Mouse (Mus musculus) hindbrain, embryonic 16.5 days (tissue): ENCODE measurements around the gene Slc27a2. TPM values are rescaled to one million over a fixed set of nuclear protein-coding genes. Genes with fewer than 3 reads are reported as not detected.
"Not testable (repeated sequence)": the region's sequence is repeated elsewhere in the genome, so short reads cannot be mapped to it uniquely, and the experiment has no call there.

Experiments
- ATAC-seq: fragments of 200-750 bp; cut with Nextera tagmentation; 2 replicates; pipeline ENCODE4 v1.8.0; 2017; ENCODE audit warnings: moderate TSS enrichment, moderate library complexity
- H3K27ac ChIP-seq: fragments of 300-500 bp; sonication (generic); 2 replicates; pipeline ENCODE4 v1.5.1; 2014; ENCODE audit warnings: low read depth, mild to moderate bottlenecking, control low read depth, low read length, moderate library complexity
- H3K27me3 ChIP-seq: fragments of 300-500 bp; sonication (generic); replicated peaks from 2 replicates; pipeline ENCODE4 v1.6.1; 2014; ENCODE audit warnings: low read length; ENCODE audit not compliant: control insufficient read depth, insufficient read depth
- H3K36me3 ChIP-seq: fragments of 300-500 bp; sonication (generic); 2 replicates; pipeline ENCODE4 v1.6.1; 2014; ENCODE audit warnings: mild to moderate bottlenecking, low read length, moderate library complexity, mixed read lengths; ENCODE audit not compliant: control insufficient read depth, insufficient read depth
- H3K4me1 ChIP-seq: fragments of 300-500 bp; sonication (generic); 2 replicates; pipeline ENCODE4 v1.6.1; 2014; ENCODE audit warnings: low read depth, low read length; ENCODE audit not compliant: control insufficient read depth, insufficient read depth
- H3K4me2 ChIP-seq: fragments of 300-500 bp; sonication (generic); 2 replicates; pipeline ENCODE4 v1.6.1; 2014; ENCODE audit warnings: mild to moderate bottlenecking, low read length, control low read depth, moderate library complexity
- H3K4me3 ChIP-seq: fragments of 300-500 bp; sonication (generic); 2 replicates; pipeline ENCODE4 v1.5.1; 2014; ENCODE audit warnings: mild to moderate bottlenecking, low read length, control low read depth, moderate library complexity
- H3K9ac ChIP-seq: fragments of 300-500 bp; sonication (generic); 2 replicates; pipeline ENCODE4 v1.6.1; 2014; ENCODE audit warnings: low read depth, mild to moderate bottlenecking, control low read depth, low read length, moderate library complexity
- H3K9me3 ChIP-seq: fragments of 300-500 bp; sonication (generic); 2 replicates; pipeline ENCODE4 v1.6.1; 2014; ENCODE audit warnings: mild to moderate bottlenecking, low read length, moderate library complexity; ENCODE audit not compliant: control insufficient read depth
- WGBS: fragments of 180-500 bp; shearing (Covaris S2); extraction: QIAGEN DNeasy Blood & Tissue Kit; methylation state at CpG from one replicate; pipeline ENCODE4 v1.1.7; 2014; 5-methylcytosine and 5-hydroxymethylcytosine counted together
- polyA plus RNA-seq: library from polyadenylated mRNA; unstranded; fragments of >200 nt; fragmentation: Nextera tagmentation; extraction: Ambion mirVana; gene quantifications from 2 replicates; pipeline ENCODE4 v1.2.1, GENCODE M21; 2015

Slc27a2 gene
- polyA plus RNA-seq, 1 experiment from 2014 or later, result 12.7 TPM

DNA sequence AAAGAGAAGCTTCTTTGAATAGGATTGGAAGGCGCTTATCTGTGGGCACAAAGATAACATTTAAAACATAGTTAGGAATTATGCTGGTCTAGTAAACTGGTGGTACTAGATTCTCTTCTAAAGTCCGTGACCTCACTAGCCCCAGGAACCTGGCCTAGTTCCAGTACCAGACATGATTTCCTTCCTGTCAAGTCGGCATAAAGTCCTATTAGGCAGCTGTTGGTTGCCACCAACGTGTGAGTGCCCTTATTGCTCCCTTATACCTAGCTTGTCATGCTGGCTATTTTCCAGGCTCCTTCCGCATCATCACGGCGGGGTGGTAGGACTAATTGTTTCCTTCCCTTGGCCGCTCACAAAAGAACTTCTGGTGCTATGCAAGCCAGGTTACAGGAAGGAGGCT is 30.2 kb upstream of the Slc27a2 start:
- 64% methylated on average over 8 of the region's 8 CpGs for WGBS
- H3K4me2 ChIP-seq, result no peak overlapping the region
- no peaks in the 10 kb centered on the region for H3K36me3 ChIP-seq
- no peak overlapping the region for H3K4me3 ChIP-seq
- H3K4me1 ChIP-seq, result no peaks in the 10 kb centered on the region
- no peak for ATAC-seq
- no peaks in the 10 kb centered on the region for H3K27me3 ChIP-seq
- H3K9me3 ChIP-seq, result no peaks in the 10 kb centered on the region
- no peak overlapping the region for H3K27ac ChIP-seq
- H3K9ac ChIP-seq, result no peak overlapping the region

DNA sequence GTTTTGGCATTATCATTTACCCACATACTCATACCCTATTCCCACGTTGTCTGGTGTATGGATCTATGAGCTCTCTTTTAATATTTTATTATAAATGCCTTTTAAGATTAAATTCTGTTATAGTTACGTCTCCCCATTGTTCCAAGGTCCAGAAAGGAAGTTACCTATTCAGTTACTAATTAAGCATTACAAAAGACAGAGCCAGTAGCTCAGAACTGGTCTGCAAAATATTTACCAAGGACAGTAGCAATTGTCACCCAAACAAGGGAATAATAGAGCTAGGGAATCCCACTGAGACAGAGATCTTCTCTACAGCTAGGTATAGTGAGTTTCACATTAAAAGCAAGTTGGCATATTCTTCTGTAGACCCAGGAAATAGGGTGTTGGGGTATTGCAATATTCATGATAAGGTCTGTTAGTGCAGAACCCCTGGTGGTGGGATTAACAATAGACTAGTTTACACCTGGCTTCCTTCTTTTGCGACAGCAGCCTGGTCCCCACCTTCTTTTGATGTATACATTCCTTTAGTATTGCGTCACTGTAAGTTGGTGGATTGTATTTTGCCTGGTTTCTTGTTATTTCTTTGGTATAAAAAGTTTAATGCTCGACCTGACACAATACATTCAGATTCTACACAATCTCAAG is 29.0 kb upstream of the Slc27a2 start:
- not testable (repeated sequence) for H3K9me3 ChIP-seq, H3K4me1 ChIP-seq, H3K4me2 ChIP-seq, H3K27me3 ChIP-seq, ATAC-seq, H3K9ac ChIP-seq, H3K4me3 ChIP-seq, H3K36me3 ChIP-seq, H3K27ac ChIP-seq
- 61% methylated on average over 5 of the region's 5 CpGs for WGBS

DNA sequence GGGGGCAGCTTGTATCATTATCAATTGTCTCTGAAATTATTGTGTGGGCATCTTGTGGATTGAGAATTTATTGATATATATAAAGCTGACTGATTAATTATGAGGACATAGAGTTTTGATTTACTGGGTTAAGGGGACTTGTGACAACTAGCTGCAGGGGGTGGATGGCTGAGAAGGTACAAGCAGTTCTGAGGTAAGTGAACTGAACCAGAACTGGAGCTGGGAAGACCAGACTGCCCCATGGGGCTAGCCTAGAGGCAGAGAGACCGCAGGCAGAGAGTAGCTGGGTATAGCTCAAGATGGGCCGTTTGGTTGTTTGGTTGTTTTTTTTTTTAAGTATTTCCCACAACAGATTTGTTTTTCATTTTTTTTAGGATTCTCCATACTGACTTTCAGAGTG is 27.9 kb upstream of the Slc27a2 start:
- H3K9ac ChIP-seq, result no peak overlapping the region
- 81% methylated on average over 2 of the region's 2 CpGs for WGBS
- H3K27ac ChIP-seq, result no peak overlapping the region
- no peaks in the 10 kb centered on the region for H3K9me3 ChIP-seq
- H3K36me3 ChIP-seq, result no peaks in the 10 kb centered on the region
- no peak overlapping the region for H3K4me2 ChIP-seq
- ATAC-seq, result no peak
- no peak overlapping the region for H3K4me3 ChIP-seq
- no peaks in the 10 kb centered on the region for H3K4me1 ChIP-seq
- H3K27me3 ChIP-seq, result no peaks in the 10 kb centered on the region

DNA sequence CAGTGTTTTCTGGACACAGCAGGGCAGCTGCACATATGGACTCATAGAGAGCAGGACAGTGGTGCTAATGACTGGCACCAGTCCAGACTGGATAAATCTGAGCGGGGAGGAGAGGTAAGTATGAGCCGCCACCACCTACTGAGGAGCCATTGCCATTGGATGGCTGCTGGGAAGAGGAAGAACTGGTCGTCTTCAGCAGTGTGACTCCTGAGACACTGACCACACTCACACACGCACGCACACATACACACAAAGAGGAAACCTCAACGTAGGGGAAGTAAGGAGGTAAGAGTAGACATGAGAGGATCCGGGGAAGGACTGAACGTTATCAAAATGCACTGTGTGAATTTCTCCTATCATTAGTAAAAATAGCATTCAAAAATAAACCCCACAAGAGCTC is 24.7 kb upstream of the Slc27a2 start:
- Histone ChIP-seq H3K9ac (no peak overlapping the region), H3K4me1 (no peaks in the 10 kb centered on the region), H3K36me3 (no peaks in the 10 kb centered on the region), H3K9me3 (no peaks in the 10 kb centered on the region), H3K4me3 (no peak overlapping the region), H3K4me2 (no peak overlapping the region), H3K27ac (no peak overlapping the region), H3K27me3 (no peaks in the 10 kb centered on the region)
- ATAC-seq, result no peak
- WGBS, result 89% methylated on average over 8 of the region's 8 CpGs

DNA sequence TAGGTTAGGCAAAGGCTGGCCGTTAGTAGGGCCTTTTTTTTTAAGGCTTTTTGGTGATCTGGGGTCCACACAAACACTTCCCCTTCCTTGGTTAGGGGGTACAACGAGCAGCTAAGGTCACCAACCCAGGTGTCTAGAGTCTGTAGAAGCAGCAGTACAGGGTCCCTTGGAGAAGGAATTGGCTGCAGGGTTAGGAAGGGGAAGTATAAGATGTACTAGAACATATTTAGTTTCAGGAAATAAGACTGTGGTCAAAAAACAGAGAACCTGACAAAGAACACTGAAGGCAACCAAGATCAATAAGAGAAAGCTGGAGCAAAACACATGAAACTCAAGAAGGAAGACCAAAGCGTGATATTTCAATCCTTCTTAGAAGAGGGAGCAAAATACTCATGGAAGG is 21.6 kb upstream of the Slc27a2 start:
- Histone ChIP-seq H3K9ac (no peak overlapping the region), H3K27ac (no peak overlapping the region), H3K36me3 (no peaks in the 10 kb centered on the region), H3K27me3 (no peaks in the 10 kb centered on the region), H3K9me3 (no peaks in the 10 kb centered on the region), H3K4me2 (no peak overlapping the region), H3K4me1 (no peaks in the 10 kb centered on the region), H3K4me3 (no peak overlapping the region)
- no peak for ATAC-seq
- 71% methylated on average over 3 of the region's 3 CpGs for WGBS

DNA sequence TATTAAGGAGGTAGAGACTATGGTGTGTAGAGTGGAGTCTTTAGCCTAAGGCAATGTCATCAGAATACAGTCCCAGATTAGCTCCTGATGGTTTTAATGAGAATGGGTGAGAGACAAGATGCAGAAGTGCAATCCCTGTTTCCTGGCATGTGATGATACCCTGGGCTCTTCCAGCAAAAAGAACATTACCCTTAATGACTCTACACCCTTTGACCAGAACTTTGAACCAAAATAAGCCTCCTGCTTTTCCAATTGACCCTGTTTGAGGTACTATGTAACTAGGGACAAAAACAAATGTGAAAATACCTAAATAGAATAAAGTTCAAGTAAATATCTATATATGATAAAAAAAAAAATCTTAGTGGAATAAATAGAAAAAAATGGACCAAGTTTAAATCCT is 14.6 kb upstream of the Slc27a2 start:
- Histone ChIP-seq H3K4me2 (no peak overlapping the region), H3K36me3 (no peaks in the 10 kb centered on the region), H3K9me3 (no peaks in the 10 kb centered on the region), H3K9ac (no peak overlapping the region), H3K27me3 (no peaks in the 10 kb centered on the region), H3K4me1 (no peaks in the 10 kb centered on the region), H3K27ac (no peak overlapping the region), H3K4me3 (no peak overlapping the region)
- ATAC-seq, result no peak

DNA sequence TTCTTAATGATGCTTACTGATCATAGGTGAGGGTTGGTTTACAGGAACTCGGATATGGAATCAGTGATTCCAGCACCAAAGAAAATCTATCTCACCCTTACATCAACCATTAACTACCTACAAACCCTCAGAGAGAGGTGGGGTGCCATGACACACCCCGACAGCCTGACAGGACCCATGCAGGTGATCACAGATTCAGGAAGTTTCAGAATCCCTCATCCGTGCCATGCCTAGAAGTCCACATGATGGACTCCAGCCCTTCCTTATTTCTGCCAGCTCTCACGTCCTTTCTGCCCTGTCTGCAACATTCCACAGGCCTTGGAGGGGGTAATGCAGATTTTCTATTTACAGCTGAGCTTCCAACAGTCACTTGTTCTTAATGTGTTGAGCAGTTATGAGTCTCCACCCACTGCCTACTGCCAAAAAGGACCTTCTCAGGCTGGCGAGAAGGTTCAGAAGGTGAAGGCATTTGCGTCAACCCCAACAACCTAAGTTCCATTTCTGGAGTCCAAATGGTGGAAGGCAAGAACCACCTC is 11.7 kb upstream of the Slc27a2 start:
- 88% methylated on average over 6 of the region's 6 CpGs for WGBS
- ATAC-seq, result no peak
- H3K4me1 ChIP-seq, result no peaks in the 10 kb centered on the region
- no peak overlapping the region for H3K4me3 ChIP-seq
- no peak overlapping the region for H3K27ac ChIP-seq
- no peaks in the 10 kb centered on the region for H3K36me3 ChIP-seq
- no peaks in the 10 kb centered on the region for H3K27me3 ChIP-seq
- H3K9me3 ChIP-seq, result no peaks in the 10 kb centered on the region
- H3K9ac ChIP-seq, result no peak overlapping the region
- no peak overlapping the region for H3K4me2 ChIP-seq

DNA sequence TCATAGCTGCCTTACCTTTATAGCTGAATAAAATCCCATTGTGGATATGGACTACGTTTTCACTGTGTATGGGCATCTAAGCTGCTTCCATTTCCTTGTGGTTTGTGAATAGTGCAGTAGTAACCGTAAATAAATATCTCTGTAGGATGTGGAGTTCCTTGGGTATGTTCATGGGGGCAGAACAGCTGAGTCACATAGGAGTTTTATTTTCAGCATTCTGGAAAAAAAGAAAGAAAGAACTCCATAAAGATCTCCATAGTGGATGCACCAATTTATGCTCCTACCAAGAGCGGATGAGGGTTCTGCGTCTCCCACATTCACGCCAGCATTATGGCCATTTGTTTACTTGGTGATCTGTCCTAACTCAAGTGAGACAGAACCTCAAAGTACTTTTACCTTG is 10.0 kb upstream of the Slc27a2 start:
- Histone ChIP-seq H3K9ac (no peak overlapping the region), H3K27me3 (no peaks in the 10 kb centered on the region), H3K27ac (no peak overlapping the region), H3K4me2 (no peak overlapping the region), H3K4me1 (no peaks in the 10 kb centered on the region), H3K36me3 (no peaks in the 10 kb centered on the region), H3K9me3 (no peaks in the 10 kb centered on the region), H3K4me3 (no peak overlapping the region)
- WGBS, result 93% methylated on average over 5 of the region's 5 CpGs
- no peak for ATAC-seq

DNA sequence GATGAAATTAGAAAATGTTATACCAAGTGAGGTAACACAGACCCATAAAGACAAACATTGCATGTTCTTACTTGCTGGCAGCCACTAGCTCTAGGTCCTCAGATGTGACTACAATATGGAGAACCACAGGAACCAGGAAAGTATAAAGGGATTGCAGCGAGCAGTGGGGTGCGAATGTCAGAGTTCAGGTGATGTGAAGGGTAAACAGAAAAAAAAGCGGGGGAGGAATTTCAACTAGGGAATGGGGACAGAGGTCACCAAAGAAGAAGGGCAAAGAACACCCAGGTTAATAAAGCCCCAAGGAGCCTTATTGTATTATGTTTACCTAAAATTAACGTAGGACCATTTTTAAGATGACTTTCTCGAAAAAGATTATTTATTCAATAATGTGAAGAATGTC is 6.9 kb upstream of the Slc27a2 start:
- 74% methylated on average over 5 of the region's 5 CpGs for WGBS

DNA sequence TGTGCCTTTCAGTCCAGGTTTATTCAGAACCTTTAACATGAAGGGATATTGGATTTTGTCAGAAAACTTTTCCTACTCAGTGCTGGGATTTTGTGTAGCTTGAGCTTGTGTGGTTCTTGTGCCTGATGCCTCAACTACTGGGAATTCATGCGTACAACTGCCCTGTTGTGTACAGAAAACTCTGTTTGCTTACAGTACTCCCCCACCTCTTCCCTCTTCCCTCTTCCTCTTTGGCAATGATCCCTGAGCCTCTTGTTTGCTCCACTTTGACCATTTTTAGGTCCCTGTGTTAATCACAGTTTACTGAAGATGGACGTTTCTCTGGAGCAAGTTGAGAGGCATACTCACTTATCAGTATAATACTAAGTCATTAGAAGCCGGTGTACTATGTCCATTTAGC is 5.8 kb upstream of the Slc27a2 start:
- WGBS, result 93% methylated on average over 3 of the region's 3 CpGs
- no peak overlapping the region for H3K9ac ChIP-seq
- no peaks in the 10 kb centered on the region for H3K36me3 ChIP-seq
- 0 out of 2 replicates have a peak, but pooled peaks cover 1% of the 10 kb centered on the region for H3K27me3 ChIP-seq
- H3K27ac ChIP-seq, result no peak overlapping the region
- no peaks in the 10 kb centered on the region for H3K9me3 ChIP-seq
- ATAC-seq, result no peak
- no peak overlapping the region for H3K4me3 ChIP-seq
- no peak overlapping the region for H3K4me2 ChIP-seq
- no peaks in the 10 kb centered on the region for H3K4me1 ChIP-seq

More for the DNA sequence above, 6.9 kb upstream of the Slc27a2 start:
- Histone ChIP-seq H3K27me3 (no peaks in the 10 kb centered on the region), H3K4me3 (no peak overlapping the region), H3K4me2 (no peak overlapping the region), H3K4me1 (no peaks in the 10 kb centered on the region), H3K27ac (no peak overlapping the region), H3K9ac (no peak overlapping the region), H3K36me3 (no peaks in the 10 kb centered on the region), H3K9me3 (no peaks in the 10 kb centered on the region)
- ATAC-seq, result no peak
